Mouse (Mus musculus) cerebellum, adult 18-20 months (tissue): ENCODE data around the gene Siae.

Experiments
- DNase-seq, 2 experiments: peaks; one replicate each; pipeline ENCODE4 v3.0.0; 2021

Siae gene

DNA sequence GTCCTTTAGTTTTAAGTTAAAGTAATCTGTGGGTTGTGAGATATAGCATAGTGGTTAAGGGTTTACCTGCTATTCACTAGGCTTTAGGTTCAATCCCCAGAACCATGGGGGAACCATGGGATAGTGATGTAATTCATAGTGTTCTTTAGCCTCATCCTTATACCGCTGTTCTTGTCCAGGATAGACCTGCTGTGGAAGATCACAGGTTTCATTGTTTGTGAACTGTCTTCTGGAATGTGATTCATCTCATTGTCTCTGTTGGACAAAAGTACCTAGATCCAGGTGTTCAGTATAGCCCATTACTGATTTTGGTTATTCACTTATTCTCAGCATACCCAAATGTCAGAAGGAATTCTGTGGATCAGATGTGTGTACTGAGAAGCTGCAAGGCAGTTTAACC lies 71.8 kb downstream of the Siae start:
- no peak for DNase-seq

DNA sequence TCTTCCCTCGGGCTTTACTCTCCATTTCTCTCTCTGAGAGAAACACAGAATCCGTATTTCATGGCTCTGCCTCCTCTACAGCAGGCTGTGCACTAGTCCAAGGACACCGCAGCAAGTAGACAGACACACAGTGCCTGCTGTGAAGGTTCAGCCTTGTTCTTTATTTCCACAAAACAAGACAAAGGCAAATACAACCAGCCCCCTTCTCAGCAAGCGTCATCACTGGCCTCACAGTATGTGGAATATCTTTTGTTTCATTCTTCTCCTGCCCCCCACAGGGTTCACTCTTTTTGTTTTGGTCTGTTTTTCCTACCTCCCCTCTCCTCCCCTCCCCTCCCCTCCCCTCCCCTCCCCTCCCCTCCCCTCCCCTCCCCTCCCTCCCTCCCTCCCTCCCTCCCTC lies 73.1 kb downstream of the Siae start:
- no peak for DNase-seq

DNA sequence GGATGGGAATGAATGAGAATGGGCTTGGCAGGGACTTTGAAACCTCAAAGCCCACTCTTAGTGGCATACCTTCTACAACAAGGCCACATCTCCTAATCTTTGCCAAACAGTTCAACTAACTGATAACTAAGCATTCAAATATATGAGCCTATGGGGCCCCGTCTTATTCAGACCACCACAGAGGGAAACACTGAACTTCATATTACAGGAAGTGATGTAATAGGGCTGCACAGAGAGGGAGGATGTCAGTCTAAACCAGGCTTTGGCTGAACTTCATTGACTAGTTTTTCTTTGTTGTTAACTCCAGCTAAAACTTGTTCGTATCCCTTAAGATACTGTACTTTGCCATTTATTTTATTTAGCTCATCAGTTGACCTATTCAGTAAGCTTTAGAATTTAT lies 74.4 kb downstream of the Siae start:
- DNase-seq, result no peak

DNA sequence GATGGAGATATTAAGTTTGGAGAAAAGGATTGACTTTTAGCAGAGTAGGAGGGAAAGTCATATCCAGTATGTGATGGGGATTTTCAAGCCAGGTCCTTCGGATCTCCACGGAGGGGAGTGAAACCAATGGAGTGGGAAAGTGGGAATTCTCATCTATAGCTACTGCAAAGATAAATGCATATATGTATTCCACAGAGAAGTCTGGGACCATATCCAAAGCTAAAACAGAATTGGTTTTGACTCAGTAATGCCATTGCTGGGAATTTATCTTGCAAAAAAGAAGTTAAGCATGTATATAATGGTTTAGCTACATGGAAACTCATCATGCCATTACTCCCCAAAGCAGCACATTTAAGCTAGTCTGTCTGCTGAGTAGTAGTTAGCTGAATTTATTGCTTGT lies 76.8 kb downstream of the Siae start:
- no peak for DNase-seq

DNA sequence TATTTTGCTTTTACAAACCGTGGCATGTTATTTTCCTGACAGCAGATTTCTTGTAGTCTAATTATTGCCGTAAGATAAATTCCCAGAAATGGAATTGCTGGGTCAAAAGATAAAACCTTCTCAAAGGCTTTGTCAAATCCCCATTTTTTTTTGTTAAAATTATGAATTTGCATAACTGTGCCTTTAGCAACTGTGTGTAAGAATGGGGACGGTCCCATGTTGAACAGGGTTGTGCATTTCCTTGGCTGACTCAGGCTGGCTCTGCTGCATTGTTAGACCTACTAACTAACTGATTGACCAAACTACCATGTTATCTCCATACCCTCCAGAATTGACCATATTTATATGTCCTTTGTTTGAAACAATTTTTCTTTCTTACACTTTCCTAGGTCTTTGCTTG lies 78.8 kb downstream of the Siae start:
- DNase-seq, result no peak

DNA sequence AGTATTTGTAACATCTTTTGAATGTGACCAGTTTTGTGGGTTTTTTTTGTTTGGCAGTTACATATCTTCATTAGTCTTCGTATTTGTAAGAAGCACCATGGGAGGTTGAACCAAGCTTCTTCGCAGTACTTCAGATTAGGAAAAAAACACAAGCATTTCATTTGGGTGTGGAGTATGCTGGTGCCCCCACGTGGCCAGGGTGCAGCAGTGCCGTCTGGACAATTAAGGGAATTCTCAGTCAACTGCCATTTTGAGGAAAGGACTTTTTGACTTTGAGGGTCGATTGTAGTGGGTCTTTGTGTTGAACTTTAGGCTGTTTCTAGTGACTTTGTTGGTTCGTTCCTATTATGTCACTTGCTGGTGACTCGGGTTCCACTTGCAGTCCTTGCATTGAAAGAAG lies 80.8 kb downstream of the Siae start:
- peak; percentile 58 to 71 for DNase-seq

DNA sequence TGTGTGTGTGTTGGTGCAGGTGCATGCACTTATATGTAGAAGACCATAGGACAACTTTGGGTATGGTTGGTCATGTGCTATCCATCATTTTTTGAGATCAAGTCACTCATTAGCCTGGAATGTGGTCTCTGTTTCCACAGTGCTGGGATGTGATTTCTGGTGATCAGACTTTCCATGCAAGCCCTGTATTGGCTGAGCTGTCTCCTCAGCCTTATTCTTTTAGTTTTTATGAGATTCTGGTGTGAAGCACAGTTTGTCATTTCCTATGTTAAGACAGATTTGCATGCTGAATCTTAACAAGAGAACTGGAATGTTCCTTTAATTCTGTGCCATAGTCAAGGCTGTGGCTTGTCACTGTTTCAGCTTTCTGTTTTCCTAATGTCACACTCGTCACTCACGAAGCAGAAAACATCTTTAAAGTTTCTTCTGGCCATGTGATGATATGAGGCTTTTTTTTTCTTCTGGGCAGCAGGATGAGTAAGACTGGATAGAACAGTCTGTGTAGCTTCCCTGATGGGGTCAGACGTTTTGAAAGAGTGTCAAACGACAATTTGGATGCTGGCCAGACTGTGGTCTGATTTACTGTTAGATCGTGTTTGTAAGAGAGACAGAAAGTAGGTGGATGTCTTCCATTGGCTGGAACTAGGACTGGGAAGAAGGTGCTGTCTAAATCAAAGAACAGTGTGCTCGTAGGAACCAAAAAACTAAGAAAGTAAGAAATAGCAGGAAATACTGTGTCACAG lies 81.5 kb downstream of the Siae start:
- no peak for DNase-seq

DNA sequence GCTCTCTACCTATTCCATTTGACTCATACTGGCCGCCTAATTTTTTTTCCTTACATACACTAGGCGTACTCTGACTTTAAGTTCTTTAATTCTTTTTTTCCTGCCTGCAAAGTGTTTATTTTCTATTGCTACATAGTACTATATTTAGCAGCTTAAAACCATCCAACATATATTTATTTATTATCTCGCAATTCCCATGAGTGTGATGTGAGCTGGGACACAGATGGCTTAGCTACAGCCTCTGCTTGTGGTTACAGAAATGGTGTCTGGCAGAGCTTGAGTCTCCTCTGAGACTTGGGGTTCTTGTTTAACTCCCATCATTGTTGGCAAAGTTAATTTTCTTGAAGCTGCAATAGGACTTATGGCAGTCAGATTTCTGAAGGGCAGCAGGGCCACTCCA lies 83.2 kb downstream of the Siae start:
- DNase-seq, result no peak

DNA sequence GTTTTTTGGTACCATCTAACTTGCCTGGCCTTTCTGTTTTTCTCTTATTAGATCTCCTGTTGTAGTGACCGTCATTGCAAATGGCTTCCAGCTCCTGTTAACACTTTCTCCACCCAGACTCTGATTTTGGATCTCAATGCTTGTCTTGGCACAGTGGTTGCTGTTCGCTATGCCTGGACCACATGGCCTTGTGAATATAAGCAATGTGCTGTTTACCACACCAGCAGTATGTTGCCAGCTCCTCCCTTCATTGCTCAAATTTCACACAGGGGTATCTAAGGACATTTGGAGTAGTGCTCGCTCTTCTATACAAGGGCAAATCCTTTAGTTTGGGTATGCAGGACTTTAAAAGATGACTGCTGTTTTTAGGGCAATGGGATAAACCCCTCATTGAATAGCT lies 90.7 kb downstream of the Siae start:
- no peak for DNase-seq

DNA sequence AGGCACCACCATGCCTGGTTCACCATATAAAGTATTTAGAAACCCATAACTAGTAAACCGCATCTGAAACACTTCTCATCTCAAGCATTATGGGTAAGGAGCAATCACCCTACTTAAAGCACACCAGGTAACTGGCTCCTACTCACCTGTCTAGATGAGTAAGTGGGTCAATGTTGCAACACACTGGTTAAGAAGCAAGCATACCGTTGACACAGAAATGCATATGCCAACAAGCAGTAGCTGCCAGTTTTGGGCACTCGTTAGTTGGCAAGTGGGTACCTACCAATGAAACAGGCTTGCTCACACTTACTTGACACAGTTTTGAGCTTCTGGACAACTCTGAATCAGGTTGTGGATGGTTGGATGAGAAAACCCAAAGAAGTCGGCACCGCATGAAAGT lies 95.1 kb downstream of the Siae start:
- DNase-seq, result no peak

DNA sequence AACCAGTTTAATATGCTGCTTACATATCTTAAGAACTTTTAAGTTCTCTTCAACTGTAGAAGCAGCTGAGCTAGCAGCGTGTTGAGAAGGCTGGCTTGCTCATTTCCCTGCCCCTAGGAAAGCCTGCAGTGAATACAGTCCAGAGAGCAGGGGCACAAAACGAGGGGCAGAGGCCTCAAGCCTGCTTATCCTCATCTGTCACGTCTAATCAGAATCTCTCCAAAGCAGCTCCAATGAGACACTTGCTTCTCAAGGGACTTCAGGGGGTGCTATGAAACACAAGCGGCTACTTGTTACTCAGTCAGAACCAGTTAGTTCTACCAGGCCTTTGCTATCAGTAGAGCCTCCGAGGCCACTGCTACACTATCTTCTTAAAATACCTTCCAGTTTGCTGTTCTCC lies 98.3 kb downstream of the Siae start:
- DNase-seq, result no peak

DNA sequence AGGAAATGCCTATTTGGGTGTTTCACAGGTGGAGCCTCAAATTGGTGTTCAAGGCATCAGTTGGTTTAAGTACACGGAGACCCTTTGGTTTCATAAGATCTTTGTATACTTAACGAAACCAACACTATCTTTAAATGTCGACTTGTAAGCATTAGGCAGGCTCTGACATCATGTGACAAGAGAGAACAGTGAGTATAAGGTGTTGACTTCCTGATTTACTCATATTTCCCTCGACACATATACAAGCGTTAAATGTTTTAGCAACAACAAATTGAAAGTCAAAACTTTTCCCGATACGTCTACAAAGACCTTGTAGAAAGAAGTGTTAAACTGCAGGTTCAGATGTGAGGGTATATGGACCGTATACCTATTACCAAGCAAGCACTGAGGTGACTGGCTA lies 100.5 kb downstream of the Siae start:
- no peak for DNase-seq

DNA sequence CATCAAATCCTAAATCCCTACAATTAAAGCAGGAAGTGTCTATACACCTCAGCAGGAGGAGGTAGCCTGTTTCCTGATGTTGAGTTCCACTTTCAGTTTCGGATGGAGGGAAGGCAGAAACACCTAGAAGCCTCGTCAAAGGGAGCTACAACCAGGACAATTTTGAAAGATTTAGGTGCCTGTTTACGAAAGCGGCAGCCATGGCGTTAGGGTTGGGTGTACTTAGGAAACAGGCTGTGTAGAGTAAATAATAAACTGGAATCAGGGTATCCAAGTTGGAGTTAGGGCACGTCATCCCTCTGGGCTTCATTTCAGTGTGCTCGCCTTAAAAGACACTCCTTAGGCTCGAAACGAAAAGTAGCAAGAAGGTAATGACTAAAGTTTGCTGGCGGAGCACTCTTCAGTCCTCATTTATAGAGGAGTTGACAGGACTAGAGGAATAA lies 101.0 kb downstream of the Siae start:
- peak in 1 of 2 experiments; percentile 18 for DNase-seq

DNA sequence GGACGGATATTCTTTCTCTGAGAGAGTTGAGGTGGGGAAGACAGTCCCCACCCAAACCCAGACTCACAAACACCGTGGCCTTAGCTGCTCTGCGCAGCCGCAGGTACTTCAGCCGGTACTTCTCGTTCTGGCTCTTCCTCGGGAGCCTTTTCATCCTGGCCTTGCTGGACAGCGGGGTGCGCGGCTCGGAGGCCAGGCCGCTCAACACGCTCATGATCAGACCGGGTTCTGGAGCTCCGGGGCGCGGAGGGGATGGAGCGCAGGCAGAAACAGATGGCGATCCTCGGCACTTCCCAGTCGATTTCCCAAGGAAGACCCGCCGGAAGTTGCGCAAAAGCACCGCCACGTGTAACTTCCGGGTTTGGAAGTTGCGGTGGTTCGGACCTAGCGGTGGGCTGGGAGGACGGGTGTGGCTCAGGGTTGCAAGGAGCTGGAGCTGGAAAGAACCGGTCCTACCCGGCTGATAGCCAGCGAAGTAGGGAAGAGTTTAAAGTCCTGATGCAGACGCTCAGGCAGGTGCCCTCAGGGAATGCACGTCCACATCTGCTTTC lies 101.5 kb downstream of the Siae start, which contains the start of gene Tbrg1:
TSS of gene Tbrg1 (minus strand) at position 382 of the 551 bp plus-strand sequence.
- peak; percentile 79 to 80 for DNase-seq

DNA sequence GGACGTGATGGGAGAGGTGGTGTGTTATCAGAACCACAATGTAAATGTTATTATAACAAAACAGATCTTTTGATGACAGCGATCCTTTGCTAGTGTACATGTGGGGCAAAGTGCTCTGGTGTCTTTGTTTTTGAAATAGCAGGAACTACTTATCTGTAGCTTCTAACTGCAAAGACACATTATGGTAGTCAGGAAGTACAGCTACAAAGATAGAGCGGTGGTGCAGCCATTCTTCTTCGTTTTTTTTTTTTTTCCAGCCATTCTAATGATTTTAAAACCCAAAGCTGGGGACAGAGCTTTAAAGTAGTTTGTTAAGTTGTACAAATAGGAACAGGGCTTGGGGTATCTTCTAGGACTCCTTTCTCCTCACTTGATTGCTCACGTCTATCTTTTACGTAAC lies 103.9 kb downstream of the Siae start:
- DNase-seq, result no peak

DNA sequence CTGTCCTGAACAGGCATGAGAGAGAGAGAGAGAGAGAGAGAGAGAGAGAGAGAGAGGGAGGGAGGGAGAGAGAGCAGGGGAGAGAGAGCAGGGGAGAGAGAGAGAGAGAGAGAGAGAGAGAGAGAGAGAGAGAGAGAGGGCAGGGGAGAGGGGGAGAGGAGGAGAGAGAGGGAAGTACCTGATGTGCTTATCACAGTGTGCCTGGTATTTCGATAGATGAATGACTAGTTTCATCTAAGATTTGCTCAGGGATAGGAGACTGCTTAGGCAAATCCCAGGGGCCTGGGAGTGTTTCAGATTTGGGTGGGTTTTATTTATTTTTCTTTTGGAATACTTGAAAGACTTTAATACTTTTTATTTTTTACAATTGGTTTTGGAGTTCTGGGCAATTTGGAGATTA lies 107.7 kb downstream of the Siae start:
- no peak for DNase-seq

DNA sequence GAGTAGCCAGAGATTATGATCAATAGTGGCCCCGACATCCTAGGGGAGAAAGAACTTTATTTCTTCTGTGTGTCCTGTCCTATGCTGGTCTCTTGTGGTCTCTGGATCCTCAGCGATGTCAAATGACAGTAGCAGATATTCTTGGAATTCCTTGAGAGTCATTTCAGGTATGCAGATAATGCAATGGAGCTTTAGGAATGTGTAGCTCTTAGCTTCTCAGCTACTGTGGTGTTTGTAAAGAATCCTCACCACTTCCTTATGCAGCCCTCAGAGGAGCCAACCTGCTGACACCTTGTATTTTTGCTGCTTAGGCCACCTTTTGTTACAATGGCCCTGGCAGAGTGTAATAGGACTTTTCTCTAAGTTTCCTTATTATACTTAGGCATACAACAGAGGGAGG lies 109.1 kb downstream of the Siae start:
- no peak for DNase-seq

DNA sequence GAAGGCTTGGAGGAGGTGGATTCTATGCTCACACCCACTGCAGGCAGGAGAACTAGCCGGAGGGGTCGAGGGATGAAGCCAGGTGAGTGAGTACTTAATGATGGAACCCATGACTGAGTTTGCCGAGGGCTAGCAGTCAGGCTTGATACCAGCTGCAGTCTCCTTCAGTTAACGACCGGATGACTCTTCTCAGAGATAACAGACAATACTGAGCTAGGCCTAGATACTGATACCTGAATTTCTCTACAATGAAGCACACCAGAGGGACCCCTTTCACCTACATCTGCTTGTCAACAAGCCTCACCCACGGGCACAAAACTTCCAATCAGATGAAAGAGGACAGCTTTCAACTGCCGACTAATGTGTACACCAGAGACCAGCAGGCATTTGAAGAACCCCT lies 110.5 kb downstream of the Siae start:
- no peak for DNase-seq

DNA sequence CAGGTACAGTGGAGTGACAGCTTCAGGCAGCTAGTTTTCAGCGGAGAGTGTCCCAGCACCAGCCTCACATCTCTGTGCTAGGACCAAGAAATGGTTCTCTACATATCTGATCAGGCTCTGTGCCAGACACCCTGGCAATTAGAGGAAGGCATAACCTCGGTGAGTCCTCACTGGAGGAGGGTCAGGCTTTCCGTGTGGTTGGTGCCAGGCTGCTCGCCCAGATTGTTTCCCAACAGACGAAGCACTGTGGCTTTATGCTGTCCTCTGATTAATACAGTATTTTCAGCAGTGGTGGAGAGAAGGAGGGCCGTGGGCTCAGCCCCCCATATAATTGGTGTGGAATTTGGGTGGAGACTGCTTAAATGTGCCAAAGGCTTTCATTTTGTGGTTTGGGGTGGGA lies 113.6 kb downstream of the Siae start, which contains the start of gene Panx3:
TSS of gene Panx3 (minus strand) at position 121 of the 400 bp plus-strand sequence.
- no peak for DNase-seq

DNA sequence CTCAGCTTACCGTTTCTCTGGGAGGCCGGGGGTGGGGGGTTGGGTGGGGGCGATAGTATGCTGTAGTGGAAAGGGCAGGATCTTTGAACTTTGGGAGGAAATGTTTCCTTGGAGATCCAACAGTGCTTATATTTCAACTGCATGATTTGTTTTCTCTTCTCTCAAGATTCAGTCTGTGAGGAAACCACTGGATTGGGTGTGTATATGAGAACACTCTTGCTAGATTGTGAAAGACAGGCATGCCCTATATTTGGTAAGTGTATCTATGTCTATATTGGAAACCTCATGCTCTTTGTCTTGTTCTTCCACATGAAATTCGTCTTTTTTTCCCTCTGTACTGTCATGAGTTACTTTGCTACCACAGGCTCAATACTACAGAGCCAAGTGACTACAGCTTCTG lies 114.2 kb downstream of the Siae start:
- DNase-seq, result no peak

DNA sequence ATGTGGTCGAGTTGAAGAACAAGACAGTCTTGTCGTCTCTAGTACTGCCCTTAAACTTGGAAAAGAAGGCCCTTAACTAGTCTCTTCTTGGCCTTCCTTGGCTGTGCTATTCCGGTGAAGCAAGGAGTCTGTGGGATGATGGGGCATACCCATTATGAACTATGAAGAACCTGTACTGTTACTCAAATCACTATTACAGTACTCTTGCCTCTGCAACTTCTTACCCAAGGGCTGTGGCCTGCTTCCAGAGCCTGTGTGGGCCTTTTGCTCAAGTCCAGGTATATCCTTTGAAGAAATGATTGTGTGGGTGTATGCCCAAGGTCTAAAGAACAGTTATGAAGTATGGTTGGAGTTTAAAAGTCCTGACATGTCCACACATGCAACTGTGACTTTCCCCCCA lies 114.8 kb downstream of the Siae start:
- no peak for DNase-seq

DNA sequence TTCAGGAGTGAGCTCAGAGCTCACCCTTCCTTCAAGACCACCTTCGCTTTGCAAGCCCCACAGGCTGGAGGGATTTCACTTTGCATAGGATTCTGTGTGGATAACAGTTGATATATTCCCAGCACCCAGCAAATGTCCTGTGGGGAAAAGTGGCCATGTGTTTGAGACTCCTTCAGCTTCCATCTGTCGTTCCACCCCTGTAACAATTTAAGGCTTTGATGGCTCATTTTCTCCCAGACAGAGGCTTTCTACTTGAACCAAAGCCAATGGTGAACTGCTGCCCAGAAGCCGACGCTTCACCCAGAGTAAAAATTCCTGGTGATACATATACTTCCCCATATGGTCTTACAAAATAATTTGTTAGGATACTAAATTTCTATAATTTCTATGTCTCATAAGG lies 119.8 kb downstream of the Siae start:
- DNase-seq, result no peak

DNA sequence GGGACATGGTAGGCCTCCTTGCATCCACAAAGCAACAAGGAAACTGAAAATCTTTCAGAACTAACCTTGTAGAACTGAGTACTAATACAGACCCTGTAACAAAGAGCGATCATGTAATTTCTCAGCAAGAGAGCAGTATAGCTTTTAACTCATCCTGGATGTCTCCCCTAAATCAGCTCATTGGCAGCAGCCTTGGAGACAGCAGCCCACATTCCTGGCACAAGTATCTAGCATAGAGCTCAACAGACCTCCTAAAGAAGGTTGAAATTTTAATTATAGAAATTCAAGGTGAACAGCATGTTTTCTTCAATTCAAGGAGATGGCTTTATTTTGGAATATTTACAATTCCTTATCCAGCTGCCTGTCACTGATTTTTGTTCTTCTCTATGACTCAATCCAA lies 125.6 kb downstream of the Siae start:
- no peak for DNase-seq

DNA sequence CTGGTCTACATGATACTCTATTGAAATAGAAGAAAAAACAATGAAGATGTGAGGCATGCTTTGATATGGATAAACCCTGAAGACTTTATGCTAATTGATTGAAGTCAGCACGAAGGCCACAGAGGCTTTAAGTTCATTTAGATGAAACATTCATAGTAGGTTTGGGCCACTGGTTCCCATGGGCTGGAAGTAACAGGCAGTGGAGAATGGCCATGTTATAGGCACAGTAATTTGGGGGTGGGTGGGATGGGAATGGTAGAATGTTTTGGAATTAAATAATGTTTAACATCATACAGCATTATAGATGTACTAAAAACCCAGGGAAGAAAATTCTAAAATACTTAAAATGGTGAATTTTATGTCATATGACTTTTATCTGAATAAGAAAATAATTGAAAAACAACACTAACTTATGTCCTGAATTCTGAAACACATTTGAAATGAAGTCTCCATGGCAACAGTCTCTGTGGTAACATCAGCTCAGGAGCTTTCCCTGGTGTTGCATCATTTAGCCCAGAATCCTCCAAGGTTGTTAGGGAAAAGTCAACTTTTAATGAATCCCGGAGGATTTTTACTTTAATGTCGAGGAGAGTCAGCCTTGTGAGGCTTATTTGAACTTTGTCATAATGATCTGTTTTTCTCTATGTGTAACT lies 131.9 kb downstream of the Siae start:
- DNase-seq, result no peak

DNA sequence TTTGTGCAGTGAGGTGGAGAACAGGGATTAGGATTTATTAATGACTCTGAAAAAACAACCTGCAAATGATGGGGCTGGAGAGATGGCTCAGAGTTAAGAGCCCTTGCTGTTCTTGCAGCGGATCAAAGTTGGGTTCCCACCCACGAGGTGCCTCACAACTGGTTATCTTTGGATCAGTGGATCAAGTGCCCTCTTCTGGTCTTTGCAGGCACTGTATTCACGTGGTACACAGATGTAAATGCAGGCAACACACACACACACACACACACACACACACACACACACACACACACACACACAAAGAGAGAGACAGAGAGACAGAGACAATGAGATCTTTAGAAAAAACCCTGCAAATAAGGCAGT lies 132.4 kb downstream of the Siae start:
- no peak for DNase-seq
